Mouse (Mus musculus) intestine, embryonic 16.5 days (tissue): ENCODE measurements around the gene Pik3r4. TPM values are rescaled to one million over a fixed set of nuclear protein-coding genes. Genes with fewer than 3 reads are reported as not detected.

Experiments used
- ATAC-seq: fragments of 200-750 bp; cut with Nextera tagmentation; 2 replicates; pipeline ENCODE4 v1.8.0; 2017; ENCODE audit warnings: moderate TSS enrichment, moderate library complexity
- H3K27ac ChIP-seq: fragments of 300-500 bp; sonication (generic); 2 replicates; pipeline ENCODE4 v1.5.1; 2014; ENCODE audit warnings: mild to moderate bottlenecking, low read length
- H3K27me3 ChIP-seq: fragments of 300-500 bp; sonication (generic); replicated peaks from 2 replicates; pipeline ENCODE4 v1.6.1; 2014; ENCODE audit warnings: low read length, control low read depth, mixed read lengths; ENCODE audit not compliant: control insufficient read depth, insufficient read depth
- H3K36me3 ChIP-seq: fragments of 300-500 bp; sonication (generic); 2 replicates; pipeline ENCODE4 v1.6.1; 2014; ENCODE audit warnings: low read length, control low read depth; ENCODE audit not compliant: control insufficient read depth, insufficient read depth
- H3K4me1 ChIP-seq: fragments of 300-500 bp; sonication (generic); 2 replicates; pipeline ENCODE4 v1.6.1; 2014; ENCODE audit warnings: low read length, control low read depth, mixed read lengths; ENCODE audit not compliant: control insufficient read depth, insufficient read depth
- H3K4me2 ChIP-seq: fragments of 300-500 bp; sonication (generic); 2 replicates; pipeline ENCODE4 v1.6.1; 2014; ENCODE audit warnings: low read depth, low read length, control low read depth
- H3K4me3 ChIP-seq: fragments of 300-500 bp; sonication (generic); 2 replicates; pipeline ENCODE4 v1.5.1; 2014; ENCODE audit warnings: mild to moderate bottlenecking, low read length
- H3K9ac ChIP-seq: fragments of 300-500 bp; sonication (generic); 2 replicates; pipeline ENCODE4 v1.6.1; 2014; ENCODE audit warnings: low read depth, low read length
- H3K9me3 ChIP-seq: fragments of 300-500 bp; sonication (generic); 2 replicates; pipeline ENCODE4 v1.6.1; 2016; ENCODE audit warnings: low read length, control low read depth; ENCODE audit not compliant: control insufficient read depth
- WGBS: fragments of 180-500 bp; shearing (Covaris S2); extraction: QIAGEN DNeasy Blood & Tissue Kit; methylation state at CpG from one replicate; pipeline ENCODE4 v1.1.7; 2014; 5-methylcytosine and 5-hydroxymethylcytosine counted together
- polyA plus RNA-seq: library from polyadenylated mRNA; unstranded; fragments of >200 nt; fragmentation: Nextera tagmentation; extraction: Ambion mirVana; gene quantifications from 2 replicates; pipeline ENCODE4 v1.2.1, GENCODE M21; 2015

The Pik3r4 gene
- polyA plus RNA-seq, 1 experiment from 2014 or later, result 13.3 TPM

DNA sequence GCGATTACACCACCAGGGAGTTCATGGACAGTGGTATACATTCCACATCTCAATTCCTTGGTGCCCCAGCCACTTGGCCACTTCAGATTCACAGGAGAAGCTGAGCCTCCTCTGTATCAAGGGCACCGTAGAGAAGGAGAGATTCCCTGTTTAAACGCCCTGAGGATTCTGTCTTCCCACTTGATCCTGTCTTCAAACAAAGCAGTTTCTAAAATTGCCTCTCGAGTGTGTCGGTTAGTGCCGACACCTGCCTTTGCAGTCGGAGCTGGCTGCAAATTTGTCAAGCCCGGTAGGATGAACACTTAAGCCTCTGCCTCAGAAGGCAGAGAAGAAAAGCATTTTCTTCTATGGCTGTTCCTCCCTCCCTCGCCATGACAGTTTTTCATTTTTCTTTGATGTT is 50.3 kb downstream of the Pik3r4 start:
- no peak for ATAC-seq
- no peak overlapping the region for H3K4me2 ChIP-seq
- no peak overlapping the region for H3K9ac ChIP-seq
- H3K36me3 ChIP-seq, result 0 out of 2 replicates have a peak, but pooled peaks cover under 1% of the 10 kb centered on the region
- no peaks in the 10 kb centered on the region for H3K9me3 ChIP-seq
- no peak overlapping the region for H3K27ac ChIP-seq
- H3K27me3 ChIP-seq, result peaks cover 6% of the 10 kb centered on the region; the same call in 1 of the 2 replicates
- 90% methylated on average over 9 of the region's 9 CpGs for WGBS
- no peak overlapping the region for H3K4me3 ChIP-seq
- H3K4me1 ChIP-seq, result peaks cover under 1% of the 10 kb centered on the region; the same call in 1 of the 2 replicates

DNA sequence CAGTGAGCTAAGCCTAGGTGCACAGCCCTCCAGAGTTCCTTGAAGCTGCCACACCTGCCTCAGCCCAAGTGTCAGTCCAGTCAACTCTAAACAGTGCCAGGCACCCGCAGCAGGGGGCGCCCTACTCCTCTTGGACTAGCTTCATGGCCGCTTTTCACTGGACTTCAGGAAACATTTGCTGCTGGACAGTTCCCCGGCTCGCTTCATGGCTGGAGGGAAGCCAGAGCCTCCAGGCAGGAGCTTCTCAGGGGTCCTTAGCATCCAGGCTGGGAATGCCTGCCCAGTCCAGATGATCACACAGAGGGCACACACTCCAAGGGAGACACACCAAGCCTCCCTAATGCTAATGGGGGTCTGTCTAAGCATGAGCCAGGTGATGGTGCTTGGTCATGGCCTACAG is 51.1 kb downstream of the Pik3r4 start:
- no peak overlapping the region for H3K27ac ChIP-seq
- H3K4me2 ChIP-seq, result no peak overlapping the region
- H3K4me3 ChIP-seq, result no peak overlapping the region
- peak; percentile 58 for ATAC-seq
- no peak overlapping the region for H3K9ac ChIP-seq
- WGBS, result 3% methylated on average over 5 of the region's 5 CpGs
- H3K4me1 ChIP-seq, result peaks cover 8% of the 10 kb centered on the region; the same call in 1 of the 2 replicates
- H3K36me3 ChIP-seq, result no peaks in the 10 kb centered on the region
- H3K9me3 ChIP-seq, result no peaks in the 10 kb centered on the region
- peaks cover 6% of the 10 kb centered on the region; the same call in 1 of the 2 replicates for H3K27me3 ChIP-seq

DNA sequence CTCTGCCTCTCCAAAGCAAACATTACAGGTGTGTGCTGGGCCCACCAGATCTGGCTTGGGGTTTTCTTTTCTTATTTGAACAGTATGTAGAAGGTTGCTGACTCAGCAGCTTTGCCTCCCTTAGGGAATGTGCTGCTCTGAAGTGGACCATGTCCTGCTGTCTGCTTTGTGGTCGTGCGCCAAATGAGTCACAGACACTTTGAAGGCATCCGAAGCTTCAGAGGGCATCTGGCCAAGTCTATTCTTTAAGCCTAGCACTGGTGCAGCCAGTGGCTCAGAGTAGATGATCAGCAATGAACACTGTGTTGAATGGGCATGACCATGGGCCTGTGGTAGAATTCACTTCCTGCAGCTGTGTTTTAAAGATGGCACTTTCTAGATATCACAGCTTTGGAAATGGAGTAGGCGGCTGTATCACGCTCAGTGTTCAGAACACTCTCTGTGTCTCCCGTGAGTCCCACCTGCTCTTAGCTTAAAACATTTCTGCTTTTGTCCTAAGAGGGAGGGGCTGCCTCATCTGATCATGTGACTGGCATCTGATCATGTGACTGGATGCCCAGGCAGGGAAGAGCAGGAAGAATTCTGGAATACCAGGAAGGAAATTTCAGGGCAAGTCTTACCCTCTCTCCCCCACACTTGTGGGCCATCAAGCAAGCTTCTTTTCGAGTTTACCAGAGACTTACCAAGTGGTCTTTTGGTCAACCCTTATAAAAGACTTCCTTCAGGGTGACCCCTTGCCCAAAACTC is 54.2 kb downstream of the Pik3r4 start:
- ATAC-seq, result no peak
- 79% methylated on average over 7 of the region's 7 CpGs for WGBS

DNA sequence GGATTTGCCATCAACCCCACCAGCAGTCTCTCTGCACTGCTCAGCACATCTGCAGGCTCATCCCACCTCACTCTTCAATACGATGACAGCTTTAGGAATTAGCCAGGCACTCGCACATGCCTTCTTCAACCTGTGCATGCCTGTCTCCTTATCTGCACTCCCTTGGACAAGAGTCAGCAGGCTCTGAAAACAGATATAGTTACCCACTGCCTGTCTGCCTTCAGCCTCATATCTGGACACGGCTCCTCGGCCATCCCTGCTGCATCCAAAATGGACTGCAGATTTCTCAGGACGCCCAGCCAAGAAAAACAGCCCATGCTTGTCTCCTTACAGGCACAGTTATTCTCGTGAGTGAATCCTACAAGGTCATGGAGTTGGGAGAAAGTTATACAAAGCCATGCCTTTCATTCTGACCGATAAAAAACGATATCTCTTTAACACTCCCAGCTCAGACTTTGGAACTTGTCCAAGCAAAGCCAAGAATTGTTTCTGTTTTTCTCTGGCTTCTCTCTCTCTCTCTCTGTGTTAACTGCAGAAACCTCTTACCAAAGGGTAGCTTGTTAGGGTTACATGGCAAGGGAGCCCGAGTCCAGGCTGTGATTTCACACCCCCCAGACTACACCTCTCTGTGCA is 55.1 kb downstream of the Pik3r4 start:
- H3K4me1 ChIP-seq, result peaks cover 9% of the 10 kb centered on the region; the same call in 1 of the 2 replicates
- peak; percentile 66 for ATAC-seq
- WGBS, result 42% methylated on average over 9 of the region's 9 CpGs
- H3K27ac ChIP-seq, result 0 out of 2 replicates have a peak overlapping the region, but pooled peaks have one; percentile 6
- no peak overlapping the region for H3K4me3 ChIP-seq
- no peak overlapping the region for H3K9ac ChIP-seq
- peaks cover 6% of the 10 kb centered on the region; the same call in 1 of the 2 replicates for H3K27me3 ChIP-seq
- no peaks in the 10 kb centered on the region for H3K9me3 ChIP-seq
- no peaks in the 10 kb centered on the region for H3K36me3 ChIP-seq
- H3K4me2 ChIP-seq, result no peak overlapping the region

More for the DNA sequence above, 54.2 kb downstream of the Pik3r4 start:
- Histone ChIP-seq H3K27me3 (peaks cover 6% of the 10 kb centered on the region; the same call in 1 of the 2 replicates), H3K4me1 (peaks cover 9% of the 10 kb centered on the region; the same call in 1 of the 2 replicates), H3K9me3 (no peaks in the 10 kb centered on the region), H3K4me2 (no peak overlapping the region), H3K36me3 (no peaks in the 10 kb centered on the region), H3K4me3 (no peak overlapping the region), H3K27ac (no peak overlapping the region), H3K9ac (no peak overlapping the region)

DNA sequence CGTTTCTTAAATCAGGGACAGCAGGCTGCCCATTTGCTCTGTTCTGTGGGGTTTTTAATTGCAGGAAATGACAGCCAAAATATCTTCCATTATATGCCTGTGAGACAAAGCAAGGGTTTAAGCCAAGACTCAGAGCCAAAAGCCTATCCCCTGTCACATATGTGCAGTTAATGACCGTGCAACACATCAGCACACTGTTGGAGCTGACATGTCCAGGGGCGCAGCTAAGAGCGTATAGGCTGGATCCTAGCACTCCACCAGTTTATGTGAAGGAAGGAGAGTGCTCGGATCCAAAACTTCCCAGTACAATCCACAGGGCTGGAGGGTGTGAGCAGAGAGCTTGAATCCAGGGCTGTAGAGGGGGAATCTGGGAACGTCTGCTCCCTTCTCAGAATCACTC is 57.9 kb downstream of the Pik3r4 start:
- no peak for ATAC-seq
- no peak overlapping the region for H3K4me2 ChIP-seq
- WGBS, result 73% methylated on average over 6 of the region's 6 CpGs

DNA sequence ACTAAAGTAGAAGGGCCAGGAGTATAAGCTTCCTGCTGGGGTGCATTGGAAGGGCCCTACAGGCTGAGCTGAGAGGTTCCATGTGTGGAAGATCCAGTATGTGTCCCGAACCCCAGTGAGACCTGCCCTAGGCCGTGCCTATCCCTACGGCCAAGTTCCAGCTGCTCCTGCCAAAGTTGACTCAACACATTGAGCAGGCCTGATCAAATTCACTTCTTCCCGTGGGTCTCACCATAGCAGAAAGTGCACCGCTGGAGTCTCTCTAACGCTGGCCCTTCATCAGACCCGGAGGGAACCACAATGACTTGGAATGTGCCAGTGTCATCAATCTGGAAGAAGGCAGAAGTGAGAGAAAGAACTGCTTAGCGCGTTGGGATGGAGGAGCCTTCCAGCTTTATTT is 59.2 kb downstream of the Pik3r4 start:
- Histone ChIP-seq H3K9ac (no peak overlapping the region), H3K4me1 (peaks cover 9% of the 10 kb centered on the region; the same call in 1 of the 2 replicates), H3K36me3 (no peaks in the 10 kb centered on the region), H3K4me2 (no peak overlapping the region), H3K27me3 (no peaks in the 10 kb centered on the region), H3K4me3 (no peak overlapping the region), H3K27ac (no peak overlapping the region), H3K9me3 (no peaks in the 10 kb centered on the region)
- ATAC-seq, result no peak
- WGBS, result 66% methylated on average over 9 of the region's 9 CpGs

More for the DNA sequence above, 57.9 kb downstream of the Pik3r4 start:
- Histone ChIP-seq H3K36me3 (no peaks in the 10 kb centered on the region), H3K9me3 (no peaks in the 10 kb centered on the region), H3K27me3 (peaks cover 3% of the 10 kb centered on the region; the same call in 1 of the 2 replicates), H3K4me3 (no peak overlapping the region), H3K4me1 (peaks cover 9% of the 10 kb centered on the region; the same call in 1 of the 2 replicates), H3K27ac (no peak overlapping the region), H3K9ac (no peak overlapping the region)

DNA sequence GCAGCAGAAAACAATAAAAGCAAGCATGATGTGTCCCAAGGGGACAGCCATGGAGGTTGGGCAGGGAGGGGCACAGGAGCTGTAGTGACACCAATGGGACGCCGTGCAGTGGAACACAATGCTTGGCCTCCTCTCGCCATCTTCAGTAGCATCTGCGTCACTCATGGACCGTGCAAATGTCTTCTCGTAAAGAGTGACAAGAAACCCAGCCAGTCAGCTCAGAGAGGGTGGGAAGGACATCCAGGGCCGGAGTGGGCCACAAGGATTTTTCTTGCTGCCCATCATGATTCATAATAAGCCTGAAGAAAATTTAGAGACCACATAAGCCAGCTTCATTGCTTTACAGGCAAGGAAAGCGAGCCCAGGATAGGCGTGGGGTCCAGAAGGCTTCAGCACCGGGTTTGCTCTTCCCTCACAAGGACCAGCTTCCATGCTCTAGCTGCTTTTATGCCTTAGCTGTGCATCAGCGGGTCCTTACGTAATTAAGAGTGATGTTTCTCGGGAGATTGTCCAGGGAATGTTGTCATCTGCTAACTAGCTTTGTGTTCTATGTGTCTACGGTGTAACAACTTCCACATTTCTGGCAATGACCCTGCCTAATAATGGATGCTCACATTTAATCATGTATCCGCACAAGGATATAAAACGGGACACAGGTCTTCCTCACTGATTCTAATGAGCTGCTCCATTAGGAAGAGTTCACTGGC is 61.6 kb downstream of the Pik3r4 start:
- Histone ChIP-seq H3K4me2 (no peak overlapping the region), H3K36me3 (no peaks in the 10 kb centered on the region), H3K27me3 (no peaks in the 10 kb centered on the region), H3K4me1 (no peaks in the 10 kb centered on the region), H3K4me3 (no peak overlapping the region), H3K9ac (no peak overlapping the region), H3K9me3 (no peaks in the 10 kb centered on the region), H3K27ac (no peak overlapping the region)
- 84% methylated on average over 16 of the region's 16 CpGs for whole genome bisulfite sequencing
- ATAC-seq, result no peak

DNA sequence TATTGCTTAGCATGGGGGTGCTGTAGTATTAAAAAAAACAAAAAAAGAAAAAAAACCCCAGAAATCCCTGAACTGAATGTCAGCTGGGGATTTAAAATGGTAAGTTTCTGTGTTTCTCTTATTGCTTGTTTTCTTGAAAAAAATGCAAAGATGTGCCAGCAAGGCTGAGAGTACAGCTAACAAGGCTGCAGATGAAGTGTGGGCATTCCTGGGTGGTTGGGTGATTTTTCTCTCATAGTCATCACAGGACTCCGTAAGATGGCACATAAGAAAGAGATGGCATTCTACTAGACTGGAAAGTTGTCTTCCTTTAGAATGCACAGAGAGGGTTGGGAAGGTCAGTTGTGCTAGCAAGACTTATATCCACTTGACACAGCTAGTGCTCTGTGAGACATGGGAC is 62.2 kb downstream of the Pik3r4 start:
- no peaks in the 10 kb centered on the region for H3K4me1 ChIP-seq
- 97% methylated on average over 1 of the region's 1 CpGs for WGBS
- no peaks in the 10 kb centered on the region for H3K27me3 ChIP-seq
- no peak overlapping the region for H3K4me3 ChIP-seq
- no peak overlapping the region for H3K27ac ChIP-seq
- H3K9ac ChIP-seq, result no peak overlapping the region
- H3K9me3 ChIP-seq, result no peaks in the 10 kb centered on the region
- H3K4me2 ChIP-seq, result no peak overlapping the region
- no peak for ATAC-seq
- H3K36me3 ChIP-seq, result no peaks in the 10 kb centered on the region

DNA sequence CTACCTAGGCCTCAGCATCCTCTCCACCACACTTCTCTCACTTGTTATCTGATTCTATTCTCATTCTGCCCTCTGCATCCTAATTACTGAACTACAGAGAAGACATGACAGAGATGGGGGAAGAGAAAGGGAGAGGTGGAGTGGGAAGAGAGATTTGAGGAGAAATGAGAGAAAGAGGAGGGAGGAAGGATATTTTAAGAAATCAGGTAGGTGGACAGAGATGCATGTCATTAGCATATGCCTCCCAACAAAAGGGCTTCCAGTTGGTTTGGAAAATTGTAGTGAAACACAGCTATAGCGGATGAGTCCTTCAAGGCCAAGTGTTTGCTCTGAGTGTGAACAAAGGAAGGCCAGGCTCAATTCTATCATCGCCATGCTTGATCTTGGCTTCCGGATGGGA is 69.3 kb downstream of the Pik3r4 start:
- Histone ChIP-seq H3K36me3 (no peaks in the 10 kb centered on the region), H3K9me3 (no peaks in the 10 kb centered on the region), H3K4me1 (no peaks in the 10 kb centered on the region), H3K27me3 (no peaks in the 10 kb centered on the region), H3K9ac (no peak overlapping the region), H3K4me3 (no peak overlapping the region), H3K27ac (no peak overlapping the region), H3K4me2 (no peak overlapping the region)
- ATAC-seq, result no peak
- WGBS, result 89% methylated on average over 3 of the region's 3 CpGs
